Mouse (Mus musculus) kidney, embryonic 14.5 days (tissue): ENCODE results near the gene Gm572. TPM values are rescaled to one million over a fixed set of nuclear protein-coding genes. Genes with fewer than 3 reads are reported as not detected.

Experiments used
- ATAC-seq: fragments of 200-750 bp; cut with Nextera tagmentation; 2 replicates; pipeline ENCODE4 v1.8.0; 2017; ENCODE audit warnings: moderate number of reproducible peaks, mild to moderate bottlenecking, moderate TSS enrichment, moderate library complexity; ENCODE audit not compliant: low FRiP score, low TSS enrichment
- H3K27ac ChIP-seq: fragments of 300-500 bp; sonication (generic); 2 replicates; pipeline ENCODE4 v1.5.1; 2014; ENCODE audit warnings: low read depth, mild to moderate bottlenecking, low read length, moderate library complexity, mixed read lengths
- H3K27me3 ChIP-seq: fragments of 300-500 bp; sonication (generic); 2 replicates; pipeline ENCODE4 v1.6.1; 2014; ENCODE audit warnings: mild to moderate bottlenecking, low read length; ENCODE audit not compliant: control insufficient read depth, insufficient read depth
- H3K36me3 ChIP-seq: fragments of 300-500 bp; sonication (generic); 2 replicates; pipeline ENCODE4 v1.6.1; 2014; ENCODE audit warnings: low read length, mixed read lengths; ENCODE audit not compliant: control insufficient read depth, insufficient read depth
- H3K4me1 ChIP-seq: fragments of 300-500 bp; sonication (generic); 2 replicates; pipeline ENCODE4 v1.6.1; 2014; ENCODE audit warnings: low read length, mixed read lengths; ENCODE audit not compliant: control insufficient read depth, insufficient read depth
- H3K4me2 ChIP-seq: fragments of 300-500 bp; sonication (generic); replicated peaks from 2 replicates; pipeline ENCODE4 v1.6.1; 2014; ENCODE audit warnings: low read depth, mild to moderate bottlenecking, low read length
- H3K4me3 ChIP-seq: fragments of 300-500 bp; sonication (generic); 2 replicates; pipeline ENCODE4 v1.5.1; 2014; ENCODE audit warnings: mild to moderate bottlenecking, low read length
- H3K9ac ChIP-seq: fragments of 300-500 bp; sonication (generic); 2 replicates; pipeline ENCODE4 v1.6.1; 2014; ENCODE audit warnings: low read depth, mild to moderate bottlenecking, low read length, moderate library complexity
- H3K9me3 ChIP-seq: fragments of 300-500 bp; sonication (generic); 2 replicates; pipeline ENCODE4 v1.6.1; 2016; ENCODE audit warnings: low read length; ENCODE audit not compliant: control insufficient read depth
- WGBS: fragments of 180-500 bp; shearing (Covaris S2); extraction: QIAGEN DNeasy Blood & Tissue Kit; methylation state at CpG from one replicate; pipeline ENCODE4 v1.1.7; 2014; 5-methylcytosine and 5-hydroxymethylcytosine counted together
- polyA plus RNA-seq: library from polyadenylated mRNA; unstranded; fragments of >200 nt; fragmentation: Nextera tagmentation; extraction: Ambion mirVana; gene quantifications from 2 replicates; pipeline ENCODE4 v1.2.1, GENCODE M21; 2014

Gene Gm572
- polyA plus RNA-seq, 1 experiment from 2014 or later, result not detected

DNA sequence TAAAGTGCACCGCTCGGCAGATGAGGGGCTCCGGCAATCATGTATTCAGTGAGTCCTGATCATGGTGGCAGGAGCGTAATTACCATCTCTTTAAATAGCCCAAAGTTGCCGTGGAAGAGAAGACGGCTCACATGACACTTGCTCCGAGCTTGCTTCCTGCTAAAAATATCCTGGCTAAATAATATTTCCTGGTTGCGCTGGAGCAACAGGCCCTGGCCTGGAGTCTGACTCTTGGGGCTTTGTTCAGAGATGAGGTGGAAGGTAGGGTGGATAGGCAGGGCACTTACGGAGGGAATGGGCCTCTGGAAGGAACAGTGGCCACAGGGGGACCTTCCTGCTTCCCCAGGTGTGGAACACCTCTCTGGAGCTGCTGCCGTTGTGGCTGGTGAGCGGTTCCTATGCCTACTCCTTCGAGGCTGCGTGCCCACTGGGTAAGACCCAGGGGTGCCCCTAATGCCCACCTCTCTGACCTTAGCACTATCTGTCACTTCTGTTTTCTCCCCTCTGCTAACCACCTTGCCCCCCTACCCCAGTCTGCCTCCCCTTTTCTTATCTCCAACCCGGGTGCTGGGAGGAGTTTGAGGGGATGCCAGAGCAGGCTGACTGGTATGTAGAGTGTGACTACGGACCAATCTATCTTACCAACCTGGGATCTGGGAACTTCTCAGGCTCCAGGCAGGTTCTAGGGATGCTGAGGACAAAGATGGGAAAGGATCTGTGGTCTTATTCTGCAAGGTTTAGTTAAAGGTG lies 24.1 kb downstream of the Gm572 start:
- no peaks in the 10 kb centered on the region for H3K27me3 ChIP-seq
- no peak overlapping the region for H3K9ac ChIP-seq
- WGBS, result 83% methylated on average over 15 of the region's 15 CpGs
- no peak for ATAC-seq
- H3K36me3 ChIP-seq, result no peaks in the 10 kb centered on the region
- H3K4me2 ChIP-seq, result no peak overlapping the region
- H3K4me1 ChIP-seq, result peaks cover 7% of the 10 kb centered on the region; the same call in 1 of the 2 replicates
- no peaks in the 10 kb centered on the region for H3K9me3 ChIP-seq
- no peak overlapping the region for H3K27ac ChIP-seq
- H3K4me3 ChIP-seq, result no peak overlapping the region

GRCm38 (mm10) chr4:148671230-148671947 lies 28.3 kb downstream of the Gm572 start:
- Histone ChIP-seq H3K9me3 (no peaks in the 10 kb centered on the region), H3K4me3 (no peak overlapping the region), H3K4me1 (peaks cover 15% of the 10 kb centered on the region), H3K27ac (no peak overlapping the region), H3K9ac (no peak overlapping the region), H3K4me2 (no peak overlapping the region), H3K27me3 (no peaks in the 10 kb centered on the region), H3K36me3 (no peaks in the 10 kb centered on the region)
- ATAC-seq, result no peak
- WGBS, result 57% methylated on average over 16 of the region's 16 CpGs

DNA sequence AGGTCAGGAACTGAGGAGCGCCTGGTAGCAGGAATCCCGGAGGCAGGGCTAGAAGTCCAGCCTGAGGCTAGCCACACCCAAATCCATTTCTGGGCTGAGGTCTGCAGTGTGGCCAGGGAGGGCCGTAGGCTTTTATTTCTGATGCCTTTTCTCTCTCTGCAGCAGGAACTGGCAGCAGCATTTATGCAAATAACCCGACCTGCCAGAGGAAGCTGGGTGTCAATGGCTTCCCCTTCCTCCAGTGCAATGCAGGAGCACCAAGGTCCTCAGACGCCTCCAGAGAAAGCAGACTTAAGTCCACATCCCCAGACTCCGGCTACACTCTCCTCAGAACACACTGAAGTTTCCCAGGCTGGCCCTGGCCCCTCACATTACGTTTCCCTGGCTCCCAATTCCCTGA lies 31.9 kb downstream of the Gm572 start:
- Histone ChIP-seq H3K4me1 (peaks cover 26% of the 10 kb centered on the region), H3K9ac (no peak overlapping the region), H3K27me3 (no peaks in the 10 kb centered on the region), H3K4me3 (no peak overlapping the region), H3K27ac (peak overlapping the region; percentile 48; the same call in 1 of the 2 replicates), H3K36me3 (no peaks in the 10 kb centered on the region), H3K9me3 (no peaks in the 10 kb centered on the region), H3K4me2 (no peak overlapping the region)
- 28% methylated on average over 7 of the region's 7 CpGs for WGBS
- ATAC-seq, result no peak

GRCm38 (mm10) chr4:148676188-148676960 lies 33.3 kb downstream of the Gm572 start:
- Histone ChIP-seq H3K27ac (peak overlapping the region; percentile 75), H3K9ac (no peak overlapping the region; the same call in 1 of the 2 replicates)
- WGBS, result 8% methylated on average over 16 of the region's 16 CpGs

DNA sequence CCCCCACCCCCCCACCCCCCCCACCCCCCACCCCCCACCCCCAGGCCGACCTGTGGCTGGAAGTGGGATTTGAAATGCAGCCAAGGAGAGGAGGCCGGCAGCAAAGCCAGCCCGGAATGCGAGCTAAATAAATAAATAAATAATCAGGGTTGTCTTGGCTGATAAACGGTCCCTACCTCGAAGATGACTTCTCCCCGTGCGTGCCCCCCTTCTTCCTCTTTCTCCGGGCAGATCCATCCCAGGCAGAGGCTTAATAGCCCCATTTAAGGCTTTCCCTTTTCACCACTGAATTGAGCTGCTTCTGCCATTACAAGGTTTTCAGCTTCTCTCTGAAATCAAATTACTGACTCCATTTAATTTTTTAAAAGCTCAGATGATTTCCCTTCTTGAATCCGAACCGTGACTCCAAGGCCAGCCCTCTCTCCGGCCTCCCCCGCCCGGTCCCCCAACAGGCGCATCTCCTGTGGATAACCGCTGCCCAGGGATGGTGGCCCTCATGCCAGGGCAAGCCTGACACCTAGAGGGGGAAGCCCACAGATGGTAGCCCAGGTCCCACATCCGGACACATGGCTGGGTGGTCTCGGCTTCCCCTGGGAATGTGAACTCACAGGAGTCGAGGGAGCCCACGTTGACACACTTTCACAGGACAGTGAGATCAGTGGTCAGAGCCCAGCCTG lies 34.0 kb downstream of the Gm572 start:
- H3K9ac ChIP-seq, result no peak overlapping the region
- ATAC-seq, result peak; percentile 20; the same call in 1 of the 2 replicates
- peak overlapping the region; percentile 47; the same call in 1 of the 2 replicates for H3K27ac ChIP-seq
- H3K9me3 ChIP-seq, result no peaks in the 10 kb centered on the region
- 20% methylated on average over 20 of the region's 20 CpGs for WGBS
- H3K4me2 ChIP-seq, result no peak overlapping the region; the same call in 1 of the 2 replicates
- peaks cover 25% of the 10 kb centered on the region for H3K4me1 ChIP-seq
- no peak overlapping the region for H3K4me3 ChIP-seq
- H3K36me3 ChIP-seq, result no peaks in the 10 kb centered on the region
- H3K27me3 ChIP-seq, result no peaks in the 10 kb centered on the region

More at GRCm38 (mm10) chr4:148676188-148676960, 33.3 kb downstream of the Gm572 start:
- no peak overlapping the region for H3K4me3 ChIP-seq
- no peaks in the 10 kb centered on the region for H3K9me3 ChIP-seq
- no peaks in the 10 kb centered on the region for H3K36me3 ChIP-seq
- ATAC-seq, result peak; percentile 76
- no peaks in the 10 kb centered on the region for H3K27me3 ChIP-seq
- no peak overlapping the region; the same call in 1 of the 2 replicates for H3K4me2 ChIP-seq
- peaks cover 27% of the 10 kb centered on the region for H3K4me1 ChIP-seq

GRCm38 (mm10) chr4:148678105-148678504 lies 35.0 kb downstream of the Gm572 start:
- no peak overlapping the region for H3K9ac ChIP-seq
- no peak overlapping the region for H3K4me2 ChIP-seq
- H3K9me3 ChIP-seq, result no peaks in the 10 kb centered on the region
- no peak overlapping the region for H3K27ac ChIP-seq
- no peaks in the 10 kb centered on the region for H3K27me3 ChIP-seq
- H3K4me1 ChIP-seq, result peaks cover 25% of the 10 kb centered on the region
- no peaks in the 10 kb centered on the region for H3K36me3 ChIP-seq
- WGBS, result 37% methylated on average over 7 of the region's 7 CpGs
- H3K4me3 ChIP-seq, result no peak overlapping the region
- ATAC-seq, result no peak

DNA sequence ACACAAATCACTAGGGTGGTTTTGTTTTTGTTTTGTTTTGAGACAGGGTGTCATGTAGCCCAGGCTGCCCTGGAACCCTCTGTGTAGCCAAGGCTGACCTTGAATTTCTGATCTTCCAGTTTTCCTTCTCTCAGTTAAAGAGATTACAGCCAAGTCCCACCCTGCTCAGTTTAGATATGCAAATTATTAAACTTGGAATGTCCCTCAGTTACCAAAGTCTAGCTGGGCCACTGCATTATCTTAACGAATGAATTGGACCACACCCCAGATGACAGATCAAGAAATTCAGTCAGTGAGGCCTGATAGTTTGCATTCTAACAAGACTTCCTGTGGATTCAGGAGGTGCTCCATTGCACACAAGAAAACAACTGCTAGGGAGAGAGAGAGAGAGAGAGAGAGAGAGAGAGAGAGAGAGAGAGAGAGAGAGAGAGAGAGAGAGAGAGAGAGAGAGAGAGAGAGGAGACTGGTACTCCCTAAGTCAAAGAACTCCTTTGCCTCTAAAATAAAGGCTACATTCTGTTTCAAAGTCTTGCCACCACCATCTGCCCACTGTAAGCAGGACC lies 37.5 kb downstream of the Gm572 start:
- Histone ChIP-seq H3K4me2 (no peak overlapping the region), H3K27ac (no peak overlapping the region)
- 50% methylated on average over 1 of the region's 1 CpGs for WGBS

GRCm38 (mm10) chr4:148681429-148681828 lies 38.3 kb downstream of the Gm572 start:
- 16% methylated on average over 8 of the region's 8 CpGs for WGBS
- no peaks in the 10 kb centered on the region for H3K36me3 ChIP-seq
- no peaks in the 10 kb centered on the region for H3K9me3 ChIP-seq
- peaks cover 18% of the 10 kb centered on the region for H3K4me1 ChIP-seq
- no peaks in the 10 kb centered on the region; the same call in 1 of the 2 replicates for H3K27me3 ChIP-seq
- no peak overlapping the region for H3K4me3 ChIP-seq
- no peak overlapping the region for H3K9ac ChIP-seq
- H3K4me2 ChIP-seq, result peak overlapping the region; percentile 17; the same call in 1 of the 2 replicates
- no peak for ATAC-seq
- H3K27ac ChIP-seq, result no peak overlapping the region

More for the DNA sequence above, 37.5 kb downstream of the Gm572 start:
- H3K4me1 ChIP-seq, result peaks cover 21% of the 10 kb centered on the region
- H3K4me3 ChIP-seq, result no peak overlapping the region
- ATAC-seq, result no peak
- no peak overlapping the region for H3K9ac ChIP-seq
- H3K9me3 ChIP-seq, result no peaks in the 10 kb centered on the region
- no peaks in the 10 kb centered on the region for H3K36me3 ChIP-seq
- H3K27me3 ChIP-seq, result no peaks in the 10 kb centered on the region; the same call in 1 of the 2 replicates
